Mouse (Mus musculus): ENCODE data around the gene Tmem150c. TPM values are rescaled to one million over a fixed set of nuclear protein-coding genes. Genes with fewer than 3 reads are reported as not detected.

Gene Tmem150c
- total and polyA plus RNA-seq, 2 experiments from 2014 or later = 60.6 to 76.1 TPM

DNA sequence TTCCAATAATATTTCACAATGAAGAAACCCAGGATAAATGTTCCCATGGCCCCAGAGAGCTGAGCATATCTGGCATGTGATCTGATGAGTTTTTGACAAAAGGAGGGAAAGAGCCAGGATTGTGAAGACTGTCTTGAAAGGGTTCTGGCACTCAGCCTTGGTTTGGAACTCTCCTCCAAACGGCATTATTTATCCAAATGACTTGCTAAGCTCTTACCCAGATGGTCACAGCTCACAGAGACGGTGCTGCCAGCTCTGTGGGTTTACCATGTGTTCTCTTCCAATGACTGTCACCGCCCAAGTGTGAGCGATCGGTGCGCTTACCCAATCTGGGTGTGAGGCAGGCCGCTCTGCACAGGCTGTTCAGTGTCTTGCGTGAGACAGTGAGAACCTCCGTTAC lies 50.7 kb downstream of the Tmem150c start:
- Histone ChIP-seq H3K9me3 (ENCODE audit: low read length) (no peaks in the 10 kb centered on the region), H3K4me3 (ENCODE audit: low read depth, low read length) (no peak overlapping the region), H3K27me3 (ENCODE audit: insufficient read depth, low read length) (no peaks in the 10 kb centered on the region), H3K36me3 (ENCODE audit: insufficient read depth) (no peaks in the 10 kb centered on the region), H3K27ac (ENCODE audit: low read depth, low read length) (peak overlapping the region; percentile 86), H3K4me1 (ENCODE audit: insufficient read depth) (peaks cover 12% of the 10 kb centered on the region; the same call in 1 of the 2 replicates), H3K9ac (no peak overlapping the region), H3K4me2 (ENCODE audit: low read depth) (no peak overlapping the region)
- ATAC-seq = peak; percentile 96
- TF ChIP-seq CTCF (IDR thresholded peaks at IDR 0.05; ENCODE audit: low read depth) = no peak
- DNase-seq = peak; percentile 96
- 32% methylated on average over 9 of the region's 9 CpGs for WGBS

DNA sequence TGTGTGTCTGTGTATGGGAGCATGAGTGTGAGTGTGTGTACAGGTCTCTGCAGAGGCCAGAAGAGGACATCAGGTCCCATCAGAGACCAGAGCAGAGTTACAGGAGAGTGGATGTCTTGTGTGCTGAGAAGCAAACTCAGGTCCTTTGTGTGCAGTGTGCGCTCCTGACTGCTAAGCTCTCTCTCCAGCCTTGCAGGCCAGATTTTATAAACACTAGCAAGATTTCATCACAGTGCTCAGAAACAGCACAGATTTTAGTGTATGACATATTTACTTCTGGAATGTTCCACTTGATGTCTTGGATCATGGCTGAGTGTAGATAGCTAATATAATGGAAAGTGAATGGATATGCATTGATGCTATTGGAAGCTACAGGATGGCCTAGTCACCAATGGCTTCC lies 57.2 kb downstream of the Tmem150c start:
- no peak for TF ChIP-seq CTCF (IDR thresholded peaks at IDR 0.05; ENCODE audit: low read depth)
- ATAC-seq (no peak), DNase-seq (no peak)
- Histone ChIP-seq H3K4me1 (ENCODE audit: insufficient read depth) (no peaks in the 10 kb centered on the region), H3K27me3 (ENCODE audit: insufficient read depth, low read length) (no peaks in the 10 kb centered on the region), H3K9ac (no peak overlapping the region), H3K27ac (ENCODE audit: low read depth, low read length) (no peak overlapping the region), H3K4me2 (ENCODE audit: low read depth) (no peak overlapping the region), H3K4me3 (ENCODE audit: low read depth, low read length) (no peak overlapping the region), H3K9me3 (ENCODE audit: low read length) (no peaks in the 10 kb centered on the region), H3K36me3 (ENCODE audit: insufficient read depth) (no peaks in the 10 kb centered on the region)
- WGBS = 89% methylated on average over 1 of the region's 1 CpGs

DNA sequence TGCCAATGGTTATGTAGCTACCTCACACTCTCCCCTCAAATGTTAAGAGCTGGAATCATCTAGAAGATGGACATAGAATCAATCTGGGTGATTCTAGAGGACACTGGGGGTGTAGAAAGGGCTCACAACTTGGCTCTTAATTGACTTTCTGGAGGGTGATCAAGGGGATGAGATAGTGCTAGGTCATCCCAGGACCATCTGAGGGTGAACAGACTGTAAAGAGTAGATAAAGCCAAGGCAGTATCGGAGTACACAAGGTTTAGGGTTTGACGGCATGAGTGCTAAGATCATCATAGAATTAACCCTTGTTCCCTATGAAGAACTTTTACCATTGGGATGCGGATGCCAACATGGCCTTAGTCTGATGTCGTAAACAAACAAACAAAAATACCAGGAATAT lies 61.6 kb downstream of the Tmem150c start:
- TF ChIP-seq CTCF (IDR thresholded peaks at IDR 0.05; ENCODE audit: low read depth) = no peak
- H3K27ac ChIP-seq (ENCODE audit: low read depth, low read length) = no peak overlapping the region
- no peaks in the 10 kb centered on the region for H3K9me3 ChIP-seq (ENCODE audit: low read length)
- DNase-seq (no peak), ATAC-seq (no peak)
- H3K4me3 ChIP-seq (ENCODE audit: low read depth, low read length) = no peak overlapping the region
- no peaks in the 10 kb centered on the region for H3K36me3 ChIP-seq (ENCODE audit: insufficient read depth)
- WGBS = 91% methylated on average over 4 of the region's 4 CpGs
- no peak overlapping the region for H3K9ac ChIP-seq
- H3K27me3 ChIP-seq (ENCODE audit: insufficient read depth, low read length) = no peaks in the 10 kb centered on the region
- H3K4me2 ChIP-seq (ENCODE audit: low read depth) = no peak overlapping the region
- no peaks in the 10 kb centered on the region for H3K4me1 ChIP-seq (ENCODE audit: insufficient read depth)

DNA sequence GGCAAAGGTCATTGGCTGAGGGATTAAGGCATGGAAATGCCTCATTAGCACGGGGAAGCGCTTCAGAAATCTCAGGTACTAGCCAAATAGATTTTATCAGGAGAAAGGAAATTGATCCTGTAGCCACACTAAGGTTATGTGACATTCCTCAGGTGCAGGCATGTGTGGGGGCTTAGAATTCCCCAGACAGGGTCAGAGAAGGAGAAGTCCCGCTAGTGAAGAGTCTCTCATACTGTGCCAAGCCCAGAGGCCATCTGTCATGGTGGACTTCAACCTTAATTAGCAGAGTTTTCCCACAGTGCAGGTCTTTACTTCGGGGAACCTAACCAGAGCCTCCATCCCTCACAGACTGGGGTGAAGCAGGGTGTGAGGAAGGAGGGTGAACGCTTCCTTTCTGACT lies 62.7 kb downstream of the Tmem150c start:
- H3K27ac ChIP-seq (ENCODE audit: low read depth, low read length) = no peak overlapping the region
- no peaks in the 10 kb centered on the region for H3K9me3 ChIP-seq (ENCODE audit: low read length)
- TF ChIP-seq CTCF (IDR thresholded peaks at IDR 0.05; ENCODE audit: low read depth) = no peak
- no peaks in the 10 kb centered on the region for H3K27me3 ChIP-seq (ENCODE audit: insufficient read depth, low read length)
- DNase-seq (no peak), ATAC-seq (no peak)
- WGBS = 66% methylated on average over 5 of the region's 5 CpGs
- H3K36me3 ChIP-seq (ENCODE audit: insufficient read depth) = no peaks in the 10 kb centered on the region
- no peak overlapping the region for H3K4me2 ChIP-seq (ENCODE audit: low read depth)
- no peaks in the 10 kb centered on the region for H3K4me1 ChIP-seq (ENCODE audit: insufficient read depth)
- H3K4me3 ChIP-seq (ENCODE audit: low read depth, low read length) = no peak overlapping the region
- no peak overlapping the region for H3K9ac ChIP-seq

DNA sequence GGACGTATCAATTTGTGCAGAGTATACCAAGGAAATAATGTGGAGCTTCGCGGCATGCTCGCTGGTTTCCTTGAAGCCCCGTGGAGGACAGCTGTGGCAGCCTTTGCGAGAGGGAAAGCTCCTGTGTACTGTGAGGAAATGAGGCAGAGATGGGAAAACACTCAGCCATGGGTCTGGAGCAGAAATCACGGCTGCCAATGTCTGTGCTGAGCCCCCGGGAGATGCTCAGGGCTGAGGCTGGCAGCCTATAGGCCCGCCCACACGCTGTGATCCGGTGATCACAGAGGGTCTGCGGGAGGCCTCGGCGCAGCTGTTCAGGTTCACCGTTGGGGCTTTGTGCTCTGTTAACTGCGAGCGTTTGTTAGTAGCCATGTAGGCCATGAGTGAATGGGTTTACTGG lies 68.0 kb downstream of the Tmem150c start:
- H3K9ac ChIP-seq = no peak overlapping the region
- peak overlapping the region; percentile 70 for H3K27ac ChIP-seq (ENCODE audit: low read depth, low read length)
- WGBS = 8% methylated on average over 17 of the region's 17 CpGs
- no peaks in the 10 kb centered on the region for H3K27me3 ChIP-seq (ENCODE audit: insufficient read depth, low read length)
- ATAC-seq (peak; percentile 77), DNase-seq (no peak)
- no peaks in the 10 kb centered on the region; the same call in 1 of the 2 replicates for H3K36me3 ChIP-seq (ENCODE audit: insufficient read depth)
- 0 out of 2 replicates have a peak overlapping the region, but pooled peaks have one; percentile 3 for H3K4me3 ChIP-seq (ENCODE audit: low read depth, low read length)
- peak overlapping the region; percentile 29 for H3K4me2 ChIP-seq (ENCODE audit: low read depth)
- TF ChIP-seq CTCF (IDR thresholded peaks at IDR 0.05; ENCODE audit: low read depth) = no peak
- no peaks in the 10 kb centered on the region for H3K9me3 ChIP-seq (ENCODE audit: low read length)
- H3K4me1 ChIP-seq (ENCODE audit: insufficient read depth) = peaks cover 9% of the 10 kb centered on the region; the same call in 1 of the 2 replicates

DNA sequence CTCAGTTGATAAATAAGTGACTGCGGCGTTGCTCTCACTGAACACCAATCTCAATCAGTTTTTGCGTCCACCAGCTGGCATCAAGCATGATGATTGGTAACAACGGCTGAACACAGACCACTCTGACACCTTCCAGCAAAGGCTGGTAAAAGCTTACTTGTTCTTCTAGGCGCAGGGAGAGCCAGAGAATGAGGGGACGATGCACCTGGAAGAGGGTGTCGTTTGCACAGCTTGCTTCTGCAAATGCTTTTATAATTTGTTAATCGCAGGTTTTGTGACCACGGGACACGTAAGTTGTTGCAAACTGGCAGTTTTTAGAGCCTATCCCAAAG lies 68.4 kb downstream of the Tmem150c start:
- Histone ChIP-seq H3K27me3 (ENCODE audit: insufficient read depth, low read length) (no peaks in the 10 kb centered on the region), H3K9me3 (ENCODE audit: low read length) (no peaks in the 10 kb centered on the region), H3K4me2 (ENCODE audit: low read depth) (peak overlapping the region; percentile 29), H3K4me3 (ENCODE audit: low read depth, low read length) (0 out of 2 replicates have a peak overlapping the region, but pooled peaks have one; percentile 3), H3K4me1 (ENCODE audit: insufficient read depth) (peaks cover 9% of the 10 kb centered on the region; the same call in 1 of the 2 replicates), H3K36me3 (ENCODE audit: insufficient read depth) (no peaks in the 10 kb centered on the region; the same call in 1 of the 2 replicates), H3K27ac (ENCODE audit: low read depth, low read length) (peak overlapping the region; percentile 70), H3K9ac (no peak overlapping the region)
- DNase-seq (peak; percentile 70), ATAC-seq (peak; percentile 62)
- no peak for TF ChIP-seq CTCF (IDR thresholded peaks at IDR 0.05; ENCODE audit: low read depth)
- 15% methylated on average over 10 of the region's 10 CpGs for WGBS

DNA sequence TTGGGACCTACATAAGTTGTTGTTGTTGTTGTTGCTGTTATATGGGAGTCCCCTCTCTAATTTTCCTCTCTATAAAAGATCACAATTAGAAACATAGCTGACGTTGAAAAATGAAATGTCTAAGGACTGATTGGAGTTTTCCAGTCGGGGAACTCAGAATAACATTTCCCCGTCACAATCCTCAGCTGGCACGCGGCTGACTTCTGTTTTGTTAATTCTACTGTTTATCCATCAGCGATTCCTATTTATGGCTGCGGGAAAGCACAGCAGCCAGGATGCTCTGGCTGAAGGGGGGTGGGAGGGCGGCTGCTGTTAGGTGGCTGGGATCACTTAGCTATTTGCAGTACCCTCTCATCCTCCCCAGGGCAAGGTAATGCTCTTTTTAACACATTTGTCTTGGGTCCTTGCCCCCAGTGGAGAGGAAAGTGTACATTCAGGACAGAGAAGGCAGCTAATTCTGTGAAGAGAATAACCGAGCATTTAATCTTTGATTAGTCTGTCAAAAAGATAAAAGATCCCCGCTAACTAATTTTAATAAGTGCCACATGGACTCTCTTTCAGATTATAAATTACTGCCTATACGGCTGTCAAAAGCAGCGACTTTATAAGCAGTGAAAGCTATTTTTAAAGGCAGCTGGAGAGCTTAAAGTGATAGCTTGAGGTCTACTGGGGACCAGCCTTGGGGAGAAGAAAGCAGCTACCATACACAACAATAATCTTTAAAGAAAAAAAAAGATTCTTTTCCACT lies 68.9 kb downstream of the Tmem150c start:
- ATAC-seq = peak; percentile 52
- peak overlapping the region; percentile 70; the same call in 1 of the 2 replicates for H3K27ac ChIP-seq (ENCODE audit: low read depth, low read length)
- peak overlapping the region; percentile 29; the same call in 1 of the 2 replicates for H3K4me2 ChIP-seq (ENCODE audit: low read depth)
- H3K9me3 ChIP-seq (ENCODE audit: low read length) = no peaks in the 10 kb centered on the region
- DNase-seq = no peak
- TF ChIP-seq CTCF (IDR thresholded peaks at IDR 0.05; ENCODE audit: low read depth) = no peak
- no peaks in the 10 kb centered on the region; the same call in 1 of the 2 replicates for H3K36me3 ChIP-seq (ENCODE audit: insufficient read depth)
- peaks cover 9% of the 10 kb centered on the region; the same call in 1 of the 2 replicates for H3K4me1 ChIP-seq (ENCODE audit: insufficient read depth)
- no peak overlapping the region for H3K4me3 ChIP-seq (ENCODE audit: low read depth, low read length)
- H3K27me3 ChIP-seq (ENCODE audit: insufficient read depth, low read length) = no peaks in the 10 kb centered on the region
- WGBS = 17% methylated on average over 12 of the region's 12 CpGs
- H3K9ac ChIP-seq = no peak overlapping the region

All from forebrain, postnatal 0 days (tissue).